Mouse (Mus musculus): ENCODE data around the gene Hist1h3g. TPM values are rescaled to one million over a fixed set of nuclear protein-coding genes. Genes with fewer than 3 reads are reported as not detected.
"Not testable (repeated sequence)": the region's sequence is repeated elsewhere in the genome, so short reads cannot be mapped to it uniquely, and the experiment has no call there.

Gene Hist1h3g
- total RNA-seq, 2 experiments from 2014 or later = 3.7 to 12.5 TPM

DNA sequence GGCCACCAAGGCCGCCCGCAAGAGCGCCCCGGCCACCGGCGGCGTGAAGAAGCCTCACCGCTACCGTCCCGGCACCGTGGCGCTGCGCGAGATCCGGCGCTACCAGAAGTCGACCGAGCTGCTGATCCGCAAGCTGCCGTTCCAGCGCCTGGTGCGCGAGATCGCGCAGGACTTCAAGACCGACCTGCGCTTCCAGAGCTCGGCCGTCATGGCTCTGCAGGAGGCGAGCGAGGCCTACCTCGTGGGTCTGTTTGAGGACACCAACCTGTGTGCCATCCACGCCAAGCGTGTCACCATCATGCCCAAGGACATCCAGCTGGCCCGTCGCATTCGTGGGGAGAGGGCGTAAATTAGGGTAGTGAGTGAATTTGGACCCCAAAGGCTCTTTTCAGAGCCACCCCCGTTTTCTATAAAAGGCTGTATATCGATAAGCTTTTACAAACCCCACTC, 40.7 kb downstream of the Hist1h3g start:
- not testable (repeated sequence) for DNase-seq (ENCODE audit: low spot score in 2 of 2)

DNA sequence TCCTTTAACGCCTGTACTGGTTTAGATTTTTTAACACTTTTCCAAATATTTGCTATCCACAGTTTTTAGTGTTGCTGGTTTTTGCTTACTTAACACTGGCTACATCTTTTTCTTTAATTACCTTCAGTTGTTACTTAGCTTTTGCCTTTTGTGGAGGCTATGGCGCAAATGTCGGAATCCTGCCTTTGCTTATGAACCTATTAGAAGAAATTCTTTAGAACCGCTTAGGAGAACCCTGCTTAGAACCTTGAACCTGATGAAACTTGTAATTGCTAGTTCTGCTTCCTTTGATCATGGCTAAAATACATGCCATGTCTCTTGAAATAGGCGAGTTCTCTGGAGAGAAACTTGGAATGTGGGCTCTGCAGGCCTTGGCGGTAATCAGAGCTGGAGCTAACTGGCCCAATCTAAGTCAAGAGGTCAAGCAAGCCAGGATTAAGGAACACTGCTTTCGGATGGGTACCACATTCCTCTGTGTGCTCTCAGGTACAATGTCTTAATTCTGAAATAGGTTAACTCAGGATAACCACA, 41.2 kb downstream of the Hist1h3g start:
- no peak for DNase-seq (ENCODE audit: low spot score in 2 of 2)

DNA sequence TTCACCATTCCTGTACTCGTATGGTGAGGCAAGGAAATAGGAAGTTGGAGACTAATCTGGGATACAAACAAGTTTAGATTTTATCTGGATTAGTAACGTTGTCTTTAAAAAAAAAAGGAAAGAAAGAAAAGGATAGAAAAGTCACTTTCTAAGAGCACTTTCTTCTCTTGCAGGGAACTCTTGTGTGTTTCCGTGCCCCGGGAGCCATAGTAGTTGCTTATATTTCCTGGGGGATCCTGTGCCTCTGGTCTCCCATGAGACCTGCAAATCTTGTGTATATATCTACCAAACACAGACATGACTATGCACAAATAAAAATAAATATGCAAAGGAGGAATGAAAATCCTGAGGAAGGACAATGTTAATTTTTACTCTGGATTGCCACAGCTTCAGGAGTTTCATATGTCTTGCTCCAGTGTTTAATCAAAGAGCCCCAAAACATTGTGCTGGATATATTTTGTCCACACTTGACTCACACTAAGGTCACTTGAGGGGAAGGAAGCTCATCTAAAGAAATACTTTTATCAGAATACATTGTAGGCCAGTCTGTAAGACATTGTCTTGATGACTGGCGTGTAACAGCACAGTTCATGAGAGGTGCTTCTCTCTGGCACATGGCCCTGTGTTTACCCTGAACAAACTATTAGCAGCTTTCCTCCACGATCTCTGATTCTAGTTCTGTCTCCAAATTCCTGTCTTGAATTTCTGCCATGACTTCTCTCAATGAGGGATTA, 41.9 kb downstream of the Hist1h3g start:
- no peak for DNase-seq (ENCODE audit: low spot score in 2 of 2)

DNA sequence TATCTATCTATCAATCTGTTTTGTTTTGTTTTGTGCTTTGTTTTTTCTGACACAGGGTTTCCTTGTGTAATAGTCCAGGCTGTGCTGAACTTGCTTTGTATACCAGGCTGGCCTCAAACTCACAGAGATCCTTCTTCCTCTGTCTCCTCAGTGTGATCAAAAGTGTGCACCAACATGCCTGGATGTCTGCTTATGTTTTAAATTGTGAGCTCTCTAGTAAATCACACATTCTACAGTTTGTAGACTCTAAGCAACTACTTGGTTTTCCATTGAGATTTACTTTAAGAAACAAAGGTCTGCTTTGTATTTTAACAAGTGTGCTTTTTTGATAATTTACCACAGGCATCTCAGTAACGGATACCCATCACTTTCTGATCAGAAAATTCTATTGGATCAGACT, 42.6 kb downstream of the Hist1h3g start:
- DNase-seq (ENCODE audit: low spot score in 2 of 2) = no peak

DNA sequence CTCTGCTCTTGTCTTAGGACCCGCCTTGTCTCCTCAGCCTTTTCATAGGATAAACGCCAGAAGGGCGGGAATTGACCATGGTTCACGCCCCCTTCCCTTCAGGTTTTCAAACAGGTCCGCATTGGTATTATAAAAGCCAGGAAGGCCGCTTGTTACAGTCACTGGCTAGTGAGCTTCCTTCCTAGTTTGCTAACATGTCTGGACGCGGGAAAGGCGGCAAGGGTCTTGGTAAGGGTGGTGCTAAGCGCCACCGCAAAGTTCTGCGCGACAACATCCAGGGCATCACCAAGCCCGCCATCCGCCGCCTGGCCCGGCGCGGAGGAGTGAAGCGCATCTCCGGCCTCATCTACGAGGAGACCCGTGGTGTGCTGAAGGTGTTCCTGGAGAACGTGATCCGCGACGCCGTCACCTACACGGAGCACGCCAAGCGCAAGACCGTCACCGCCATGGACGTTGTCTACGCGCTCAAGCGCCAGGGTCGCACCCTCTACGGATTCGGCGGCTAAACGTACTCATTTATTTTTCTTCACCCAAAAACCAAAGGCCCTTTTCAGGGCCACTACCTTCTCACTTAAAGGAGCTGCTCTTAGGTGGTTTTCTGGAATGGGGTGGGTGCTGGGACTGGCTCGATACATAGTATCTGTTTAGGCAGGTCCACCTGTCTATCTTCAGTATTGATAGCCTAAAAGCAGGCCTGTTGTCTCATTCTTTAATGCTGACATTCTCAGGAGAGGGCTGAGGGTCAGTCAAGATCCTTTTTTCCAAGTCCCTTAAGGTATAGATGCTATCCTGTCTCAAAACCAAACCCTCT, 46.4 kb downstream of the Hist1h3g start, which contains the start of gene Hist1h4d:
TSS of gene Hist1h4d (plus strand) at position 191 of the 811 bp plus-strand sequence.
- peak; percentile 97 to 99 for DNase-seq (ENCODE audit: low spot score in 2 of 2)

DNA sequence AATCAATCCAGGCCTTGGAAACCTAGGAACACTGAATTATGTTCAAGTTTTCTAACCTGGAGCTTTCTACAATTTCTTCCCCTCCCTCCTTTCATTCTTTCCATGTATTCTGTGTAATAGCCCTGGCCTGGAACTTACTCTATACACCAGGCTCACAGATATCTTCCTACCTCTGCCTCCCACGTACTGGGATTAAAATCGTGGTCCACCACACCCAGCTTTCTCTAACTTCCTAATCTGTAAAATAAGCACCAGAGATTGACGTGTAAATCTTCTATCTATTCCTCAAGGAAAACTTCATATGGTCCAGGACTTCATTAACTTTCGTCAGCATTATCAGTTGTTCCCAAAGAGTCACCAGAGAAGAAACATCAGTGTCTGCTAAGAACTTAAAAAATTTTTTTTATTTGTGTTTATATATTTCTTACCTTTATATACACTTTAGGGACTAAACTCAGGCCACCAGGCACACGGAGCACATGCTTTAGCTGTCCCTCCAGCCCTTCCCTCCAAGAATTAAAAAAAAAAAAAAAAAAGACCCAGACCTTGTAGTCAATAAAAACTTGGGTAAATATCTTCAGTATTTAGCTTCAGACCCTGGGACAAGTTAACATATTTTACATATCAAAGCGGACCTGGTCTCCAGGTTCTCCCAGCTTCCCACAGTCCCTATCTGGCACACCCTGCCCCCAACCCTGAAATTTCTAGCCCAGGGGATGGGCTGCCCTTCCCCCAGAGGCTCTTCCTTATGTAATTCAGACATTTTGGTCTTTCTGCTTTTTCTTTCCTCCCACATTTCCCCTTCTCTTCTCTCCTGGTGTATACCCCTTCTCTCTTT, 47.2 kb downstream of the Hist1h3g start:
- DNase-seq (ENCODE audit: low spot score in 2 of 2) = no peak

DNA sequence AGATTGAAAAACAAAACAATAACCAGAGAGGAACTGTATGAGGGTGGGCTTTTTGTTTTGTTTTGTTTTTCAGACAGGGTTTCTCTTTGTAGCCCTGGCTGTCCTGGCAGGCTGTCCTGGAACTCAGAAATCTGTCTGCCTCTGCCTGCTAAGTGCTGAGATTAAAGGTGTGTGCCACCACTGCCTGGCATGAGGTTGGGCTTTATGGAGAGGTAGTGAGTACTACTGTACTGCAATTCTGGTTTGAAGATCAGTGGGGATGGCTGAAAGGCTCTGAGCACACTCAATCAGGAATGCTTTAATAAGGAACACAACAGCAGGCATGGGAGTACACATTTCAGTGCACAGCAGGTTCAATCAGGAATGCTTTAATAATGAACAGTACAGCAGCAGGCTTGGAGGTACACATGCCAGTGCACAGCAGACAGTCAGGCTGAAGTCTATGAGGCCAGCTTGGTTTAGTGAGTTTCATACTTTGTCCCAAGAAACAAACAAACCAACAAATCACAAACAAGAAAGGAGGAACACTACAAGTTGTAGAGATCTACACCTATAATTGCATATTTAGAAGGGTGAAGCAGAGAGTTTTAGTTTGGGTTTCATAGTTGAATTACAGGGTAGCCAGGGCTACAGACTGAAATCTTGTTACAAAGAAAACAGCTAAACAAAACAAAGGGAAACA, 48.3 kb downstream of the Hist1h3g start:
- DNase-seq (ENCODE audit: low spot score in 2 of 2) = no peak

DNA sequence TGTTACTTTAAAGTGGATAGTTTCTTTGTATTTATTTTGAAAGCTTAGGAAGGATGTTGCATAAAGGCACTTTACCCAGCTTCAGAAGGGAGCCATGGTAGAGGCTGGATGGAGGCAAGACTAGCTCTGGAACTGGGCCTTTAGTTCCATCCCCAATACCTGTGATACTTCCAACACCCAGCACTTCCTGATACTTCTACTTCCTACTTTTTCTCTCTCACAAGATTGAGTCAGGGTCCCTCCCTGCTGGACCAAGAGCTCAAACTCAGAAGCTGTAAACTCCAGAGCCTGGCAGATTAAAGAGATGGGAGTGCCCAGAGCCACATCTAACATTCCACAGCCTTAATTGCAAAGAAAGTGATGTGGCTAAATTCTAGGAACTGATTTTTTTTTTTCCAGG, 49.1 kb downstream of the Hist1h3g start:
- DNase-seq (ENCODE audit: low spot score in 2 of 2) = no peak

DNA sequence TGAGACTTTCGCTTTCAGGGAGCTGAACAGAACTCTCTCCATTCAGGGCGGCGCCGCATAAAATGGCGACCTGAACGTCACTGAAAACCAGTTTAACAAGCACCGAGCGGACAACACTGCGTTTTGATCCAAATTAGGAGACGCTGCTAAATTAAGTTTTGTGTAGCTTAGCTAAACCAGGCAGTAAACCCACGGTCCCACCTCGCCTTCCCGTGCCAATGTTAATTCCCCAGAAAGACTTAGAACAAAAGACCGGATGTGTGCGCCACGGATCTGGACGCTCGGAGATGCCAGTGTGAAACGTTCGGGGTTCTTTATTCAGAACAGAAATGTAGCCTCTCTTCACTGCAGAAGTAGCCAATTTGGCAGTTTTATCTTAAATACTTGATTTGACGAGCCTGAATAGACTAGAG, 49.8 kb downstream of the Hist1h3g start:
- DNase-seq (ENCODE audit: low spot score in 2 of 2) = peak; percentile 68 to 71

Small RNAs within 50 kb of the gene (microRNA-seq; reads per million reads assigned to microRNA genes)
- 0 reads per million in 2 experiments for gene Gm44297
- 0 reads per million in 2 experiments for gene Gm44359
- 0 reads per million in 2 experiments for gene Gm44394
- gene n-TStga1 = 0 to 0.45 reads per million in 2 experiments

Other genes starting within 250 kb of the Hist1h3g start
- gene Zfp322a, start 166.2 kb upstream of the Hist1h3g start, total RNA-seq (2021) = 10 to 100 TPM; 34.9 to 39.8 TPM
- gene Abt1, start 111.6 kb upstream of the Hist1h3g start, total RNA-seq (2021) = 1 to 10 TPM; 7.0 TPM
- gene Btn1a1, start 69.5 kb upstream of the Hist1h3g start, total RNA-seq (2021) = not detected
- gene Btn2a2, start 46.6 kb upstream of the Hist1h3g start, total RNA-seq (2021) = 1 to 10 TPM in 1 of 2 experiments, under 1 TPM in 1; 0.58 to 1.0 TPM
- gene Hist1h4h, start 4.4 kb upstream of the Hist1h3g start, total RNA-seq (2021) = 100 to 1,000 TPM; 253 to 315 TPM
- gene Hist1h2af, start 1.5 kb upstream of the Hist1h3g start, total RNA-seq (2021) = 10 to 100 TPM; 23.4 to 33.5 TPM
- gene Hist1h2bh, start 8.0 kb downstream of the Hist1h3g start, total RNA-seq (2021) = 1 to 10 TPM; 1.2 to 1.9 TPM
- 10 to 100 TPM; 19.7 to 24.2 TPM for gene Hist1h3f, start 8.6 kb downstream of the Hist1h3g start, total RNA-seq (2021)
- gene Hist1h4f, start 16.2 kb downstream of the Hist1h3g start, total RNA-seq (2021) = 100 to 1,000 TPM; 122 to 142 TPM
- gene Hist1h1d, start 17.8 kb downstream of the Hist1h3g start, total RNA-seq (2021) = 1 to 10 TPM; 4.6 to 4.8 TPM
- 10 to 100 TPM; 60.0 to 69.0 TPM for gene Hist1h3e, start 26.9 kb downstream of the Hist1h3g start, total RNA-seq (2021)
- gene Hist1h2ae, start 35.8 kb downstream of the Hist1h3g start, total RNA-seq (2021) = 10 to 100 TPM; 10.3 TPM
- gene Hist1h2bg, start 36.0 kb downstream of the Hist1h3g start, total RNA-seq (2021) = 10 to 100 TPM; 93.3 to 96.2 TPM
- 10 to 100 TPM; 32.6 to 42.1 TPM for gene Hist1h2bf, start 38.8 kb downstream of the Hist1h3g start, total RNA-seq (2021)
- 1 to 10 TPM; 1.1 to 9.9 TPM for gene Hist1h2ad, start 39.0 kb downstream of the Hist1h3g start, total RNA-seq (2021)
- gene Hist1h3d, start 40.3 kb downstream of the Hist1h3g start, total RNA-seq (2021) = 10 to 100 TPM; 11.1 to 12.1 TPM
- gene Hist1h4d, start 46.2 kb downstream of the Hist1h3g start, total RNA-seq (2021) = 100 to 1,000 TPM; 128 to 149 TPM
- 1 to 10 TPM; 6.8 to 8.7 TPM for gene Hist1h2be, start 85.7 kb downstream of the Hist1h3g start, total RNA-seq (2021)
- gene Hist1h1e, start 87.1 kb downstream of the Hist1h3g start, total RNA-seq (2021) = 10 to 100 TPM; 63.5 to 74.1 TPM
- 1 to 10 TPM; 2.9 TPM for gene Hist1h2ac, start 148.5 kb downstream of the Hist1h3g start, total RNA-seq (2021)
- gene Hist1h2bc, start 148.8 kb downstream of the Hist1h3g start, total RNA-seq (2021) = 10 to 100 TPM; 37.1 to 42.7 TPM
- not detected for gene Hist1h1t, start 160.4 kb downstream of the Hist1h3g start, total RNA-seq (2021)
- 100 to 1,000 TPM in 1 of 2 experiments, 10 to 100 TPM in 1; 94.6 to 106 TPM for gene Hist1h4c, start 163.0 kb downstream of the Hist1h3g start, total RNA-seq (2021)
- gene Hfe, start 175.4 kb downstream of the Hist1h3g start, total RNA-seq (2021) = 1 to 10 TPM; 3.4 to 5.4 TPM
- gene Hist1h1c, start 203.4 kb downstream of the Hist1h3g start, total RNA-seq (2021) = 10 to 100 TPM; 64.6 to 74.5 TPM
- gene Hist1h3c, start 210.2 kb downstream of the Hist1h3g start, total RNA-seq (2021) = 10 to 100 TPM; 11.9 to 12.2 TPM
- gene Hist1h2bb, start 211.3 kb downstream of the Hist1h3g start, total RNA-seq (2021) = 10 to 100 TPM; 19.6 to 29.4 TPM
- 10 to 100 TPM; 27.5 to 46.6 TPM for gene Hist1h2ab, start 215.7 kb downstream of the Hist1h3g start, total RNA-seq (2021)
- 10 to 100 TPM; 26.7 to 45.4 TPM for gene Hist1h3b, start 216.8 kb downstream of the Hist1h3g start, total RNA-seq (2021)
- 10 to 100 TPM; 57.3 to 79.4 TPM for gene Hist1h4b, start 221.6 kb downstream of the Hist1h3g start, total RNA-seq (2021)
- 10 to 100 TPM; 51.4 to 65.1 TPM for gene Hist1h4a, start 225.8 kb downstream of the Hist1h3g start, total RNA-seq (2021)
- gene Hist1h3a, start 227.0 kb downstream of the Hist1h3g start, total RNA-seq (2021) = 10 to 100 TPM; 29.8 to 47.4 TPM
- 10 to 100 TPM; 22.8 to 32.9 TPM for gene Hist1h1a, start 228.2 kb downstream of the Hist1h3g start, total RNA-seq (2021)
- gene Trim38, start 234.5 kb downstream of the Hist1h3g start, total RNA-seq (2021) = not detected